In the genomic region with DNA sequence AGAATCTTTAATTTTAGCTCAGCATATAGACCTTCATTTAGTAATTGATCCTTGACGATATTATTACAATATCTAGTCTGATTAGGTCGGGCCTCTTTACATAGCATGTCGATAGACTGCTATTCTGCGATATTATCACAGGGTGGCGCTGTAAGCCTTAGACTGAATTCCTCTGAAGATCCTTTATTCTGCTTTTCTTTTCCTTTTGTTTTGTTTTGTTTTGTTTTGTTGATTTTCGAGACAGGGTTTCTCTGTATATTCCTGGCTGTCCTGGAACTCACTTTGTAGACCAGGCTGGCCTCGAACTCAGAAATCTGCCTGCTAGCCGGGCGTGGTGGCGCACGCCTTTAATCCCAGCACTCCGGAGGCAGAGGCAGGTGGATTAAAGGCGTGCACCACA, we compare ENCODE assay signal across 8 mouse cellular contexts. TPM values are rescaled to one million over a fixed set of nuclear protein-coding genes. Genes with fewer than 3 reads are reported as not detected.
A peak's percentile ranks its signal among the peaks of the same experiment; 100 is the strongest.
DNase-seq lines count a peak whose midpoint lies in the region; ATAC-seq and TF ChIP-seq lines count a peak whose summit lies in the region.
"Not testable (repeated sequence)": the region's sequence is repeated elsewhere in the genome, so short reads cannot be mapped to it uniquely, and the experiment has no call there.

No protein-coding gene starts in this region.

- not testable (repeated sequence) for H3K36me3 ChIP-seq in forebrain, embryonic 16.5 days (ENCODE audit: control insufficient read depth, insufficient read depth); hindbrain, embryonic 13.5 days; lung, embryonic 16.5 days (ENCODE audit: control insufficient read depth, insufficient read depth, low read length); neural tube, embryonic 11.5 days (ENCODE audit: control insufficient read depth, insufficient read depth, low read length)

- peaks cover 16% of the 10 kb centered on the region for H3K4me1 ChIP-seq in forebrain, embryonic 16.5 days (replicated peaks; ENCODE audit: control insufficient read depth, insufficient read depth, low read length)
- H3K4me1 ChIP-seq in hindbrain, embryonic 13.5 days (replicated peaks), result peaks cover 10% of the 10 kb centered on the region
- not testable (repeated sequence) for H3K4me1 ChIP-seq in lung, embryonic 16.5 days (replicated peaks; ENCODE audit: control insufficient read depth, insufficient read depth, low read length); neural tube, embryonic 11.5 days (ENCODE audit: control insufficient read depth, insufficient read depth, low read length)

- peak overlapping the region; percentile 34; the same call in 1 of the 2 replicates for H3K4me2 ChIP-seq in forebrain, embryonic 16.5 days (ENCODE audit: low read length)
- peak overlapping the region; percentile 34 for H3K4me2 ChIP-seq in hindbrain, embryonic 13.5 days
- H3K4me2 ChIP-seq in lung, embryonic 16.5 days (ENCODE audit: low read depth, low read length), result peak overlapping the region; percentile 20
- H3K4me2 ChIP-seq in neural tube, embryonic 11.5 days (ENCODE audit: low read depth), result peak overlapping the region; percentile 30

- H3K9me3 ChIP-seq in forebrain, embryonic 16.5 days (ENCODE audit: control insufficient read depth, low read length); hindbrain, embryonic 13.5 days; lung, embryonic 16.5 days (ENCODE audit: control insufficient read depth, low read length); neural tube, embryonic 11.5 days (ENCODE audit: control insufficient read depth, low read length): not testable (repeated sequence)

- not testable (repeated sequence) for H3K27me3 ChIP-seq in forebrain, embryonic 16.5 days (replicated peaks; ENCODE audit: control insufficient read depth, insufficient read depth, low read length); lung, embryonic 16.5 days (ENCODE audit: control insufficient read depth, insufficient read depth, low read depth, low read length); neural tube, embryonic 11.5 days (ENCODE audit: control insufficient read depth, insufficient read depth, low read length)
- H3K27me3 ChIP-seq in hindbrain, embryonic 13.5 days, result peaks cover 35% of the 10 kb centered on the region

- not testable (repeated sequence) for ATAC-seq in forebrain, embryonic 16.5 days; hindbrain, embryonic 13.5 days (ENCODE audit: low FRiP score); lung, embryonic 16.5 days (ENCODE audit: low read depth); neural tube, embryonic 11.5 days (ENCODE audit: insufficient read depth, low FRiP score, low TSS enrichment)

- not testable (repeated sequence) for H3K27ac ChIP-seq in forebrain, embryonic 16.5 days (ENCODE audit: low read length); hindbrain, embryonic 13.5 days; layer of hippocampus, adult 2 months; lung, embryonic 16.5 days (ENCODE audit: low read length); neural tube, embryonic 11.5 days (ENCODE audit: low read depth, low read length)

- DNase-seq in NIH3T3 (ENCODE audit: low read depth), result peak; percentile 76
- peak; percentile 31 to 59 for DNase-seq in cerebellum, postnatal 14 days
- DNase-seq in layer of hippocampus, adult 2 months (ENCODE audit: low spot score in 2 of 2), result not testable (repeated sequence)
- DNase-seq in neural tube, embryonic 11.5 days (ENCODE audit: low spot score), result peak; percentile 14
- peak; percentile 31 for DNase-seq in thymus, postnatal 25 days

- not testable (repeated sequence) for H3K9ac ChIP-seq in forebrain, embryonic 16.5 days (replicated peaks; ENCODE audit: low read depth, low read length); hindbrain, embryonic 13.5 days; lung, embryonic 16.5 days (ENCODE audit: low read length); neural tube, embryonic 11.5 days (ENCODE audit: low read length)

- peak; percentile 96 for TF ChIP-seq CTCF in layer of hippocampus, adult 2 months (conservative IDR thresholded peaks at IDR 0.05)

- H3K4me3 ChIP-seq in forebrain, embryonic 16.5 days (replicated peaks; ENCODE audit: low read length), result peak overlapping the region; percentile 15; the same call in 1 of the 2 replicates
- not testable (repeated sequence) for H3K4me3 ChIP-seq in hindbrain, embryonic 13.5 days; neural tube, embryonic 11.5 days (ENCODE audit: low read depth, low read length)
- H3K4me3 ChIP-seq in layer of hippocampus, adult 2 months, result peak overlapping the region; percentile 34; the same call in 1 of the 2 replicates
- peak overlapping the region; percentile 5; the same call in 1 of the 2 replicates for H3K4me3 ChIP-seq in lung, embryonic 16.5 days (ENCODE audit: low read length)

- WGBS in forebrain, embryonic 16.5 days, result 7% methylated on average over 13 of the region's 13 CpGs
- WGBS in hindbrain, embryonic 13.5 days, result 14% methylated on average over 13 of the region's 13 CpGs
- 21% methylated on average over 13 of the region's 13 CpGs for WGBS in lung, embryonic 16.5 days
- 26% methylated on average over 13 of the region's 13 CpGs for WGBS in neural tube, embryonic 11.5 days

RNA-seq across cellular contexts. Expression of gene Zfp747, which starts 13.4 kb away (rescaled TPM):
- polyA plus RNA-seq in forebrain, embryonic 16.5 days (2015; fragmentation: Nextera tagmentation; extraction: Ambion mirVana), result 8.2 and 9.6 TPM in 2 replicates
- 8.1 and 8.6 TPM in 2 replicates for polyA plus RNA-seq in hindbrain, embryonic 13.5 days (2015; fragmentation: Nextera tagmentation; extraction: Ambion mirVana)
- 1 to 10 TPM; 6.7 to 6.9 TPM for total RNA-seq in layer of hippocampus, adult 2 months (2021)
- polyA plus RNA-seq in lung, embryonic 16.5 days (2015; fragmentation: Nextera tagmentation; extraction: Ambion mirVana), result 8.4 and 9.9 TPM in 2 replicates
- polyA plus RNA-seq in neural tube, embryonic 11.5 days (2014; fragmentation: Nextera tagmentation; extraction: Ambion mirVana), result 9.4 and 9.8 TPM in 2 replicates

RNA-seq across cellular contexts. Expression of gene Zfp768, which starts 17.0 kb away (rescaled TPM):
- polyA plus RNA-seq in forebrain, embryonic 16.5 days (2015; fragmentation: Nextera tagmentation; extraction: Ambion mirVana), result 10.5 and 10.6 TPM in 2 replicates
- 17.1 and 17.3 TPM in 2 replicates for polyA plus RNA-seq in hindbrain, embryonic 13.5 days (2015; fragmentation: Nextera tagmentation; extraction: Ambion mirVana)
- 10 to 100 TPM; 11.4 to 11.8 TPM for total RNA-seq in layer of hippocampus, adult 2 months (2021)
- 15.1 and 17.6 TPM in 2 replicates for polyA plus RNA-seq in lung, embryonic 16.5 days (2015; fragmentation: Nextera tagmentation; extraction: Ambion mirVana)
- 5.1 and 7.0 TPM in 2 replicates for polyA plus RNA-seq in neural tube, embryonic 11.5 days (2014; fragmentation: Nextera tagmentation; extraction: Ambion mirVana)

RNA-seq across cellular contexts. Expression of gene 9130019O22Rik, which starts 24.5 kb away (rescaled TPM):
- polyA plus RNA-seq in forebrain, embryonic 16.5 days (2015; fragmentation: Nextera tagmentation; extraction: Ambion mirVana), result 4.2 and 5.1 TPM in 2 replicates
- 5.4 and 5.7 TPM in 2 replicates for polyA plus RNA-seq in hindbrain, embryonic 13.5 days (2015; fragmentation: Nextera tagmentation; extraction: Ambion mirVana)
- 1 to 10 TPM; 3.1 to 4.2 TPM for total RNA-seq in layer of hippocampus, adult 2 months (2021)
- 7.3 and 8.0 TPM in 2 replicates for polyA plus RNA-seq in lung, embryonic 16.5 days (2015; fragmentation: Nextera tagmentation; extraction: Ambion mirVana)
- 6.5 and 8.9 TPM in 2 replicates for polyA plus RNA-seq in neural tube, embryonic 11.5 days (2014; fragmentation: Nextera tagmentation; extraction: Ambion mirVana)

RNA-seq across cellular contexts. Expression of gene E430018J23Rik, which starts 31.0 kb away (rescaled TPM):
- 5.3 and 6.3 TPM in 2 replicates for polyA plus RNA-seq in forebrain, embryonic 16.5 days (2015; fragmentation: Nextera tagmentation; extraction: Ambion mirVana)
- polyA plus RNA-seq in hindbrain, embryonic 13.5 days (2015; fragmentation: Nextera tagmentation; extraction: Ambion mirVana), result 7.7 TPM in 2 replicates
- 1 to 10 TPM; 7.5 to 8.0 TPM for total RNA-seq in layer of hippocampus, adult 2 months (2021)
- 5.7 and 6.6 TPM in 2 replicates for polyA plus RNA-seq in lung, embryonic 16.5 days (2015; fragmentation: Nextera tagmentation; extraction: Ambion mirVana)
- polyA plus RNA-seq in neural tube, embryonic 11.5 days (2014; fragmentation: Nextera tagmentation; extraction: Ambion mirVana), result 7.1 and 8.1 TPM in 2 replicates

RNA-seq across cellular contexts. Expression of gene Zfp764, which starts 44.2 kb away (rescaled TPM):
- polyA plus RNA-seq in forebrain, embryonic 16.5 days (2015; fragmentation: Nextera tagmentation; extraction: Ambion mirVana), result 5.2 and 5.9 TPM in 2 replicates
- polyA plus RNA-seq in hindbrain, embryonic 13.5 days (2015; fragmentation: Nextera tagmentation; extraction: Ambion mirVana), result 4.0 and 4.8 TPM in 2 replicates
- total RNA-seq in layer of hippocampus, adult 2 months (2021), result 1 to 10 TPM; 4.4 to 4.5 TPM
- 9.1 and 9.3 TPM in 2 replicates for polyA plus RNA-seq in lung, embryonic 16.5 days (2015; fragmentation: Nextera tagmentation; extraction: Ambion mirVana)
- polyA plus RNA-seq in neural tube, embryonic 11.5 days (2014; fragmentation: Nextera tagmentation; extraction: Ambion mirVana), result 7.5 and 7.6 TPM in 2 replicates
